In genomic region chr11:37650095-37650494, GRCm38 (mm10) we compare ENCODE assay signal across 29 mouse cellular contexts.
DNase-seq lines count a peak whose midpoint lies in the region; ATAC-seq lines count a peak whose summit lies in the region.
"Had no signal": no experiment of that assay in that cellular context is flagged by ENCODE, and none has a peak within 500 bp of the region (broad histone marks: within the 10 kb centered on the region; RNA-seq: fewer than 3 reads in every experiment).

No protein-coding gene starts in this region.

- no peak overlapping the region for H3K4me2 ChIP-seq in midbrain, embryonic 11.5 days
- no peak overlapping the region for H3K4me2 ChIP-seq in hindbrain, embryonic 12.5 days (replicated peaks)
- H3K4me2 ChIP-seq in neural tube, embryonic 13.5 days: peak overlapping the region; percentile 6; the same call in 1 of the 2 replicates
- H3K4me2 ChIP-seq: heart, embryonic 13.5 days; intestine, embryonic 15.5 days; kidney, embryonic 15.5 days; liver, embryonic 13.5 days; lung, embryonic 14.5 days; stomach, embryonic 15.5 days had no signal

- intact Hi-C loops in left cerebral cortex, postnatal 25 days (cut with DNase I): no loop called here

- 74% methylated on average over 11 of the region's 11 CpGs for WGBS in midbrain, embryonic 11.5 days
- 87% methylated on average over 11 of the region's 11 CpGs for WGBS in midbrain, embryonic 10.5 days
- WGBS in hindbrain, embryonic 12.5 days: 36% methylated on average over 11 of the region's 11 CpGs
- 41% methylated on average over 11 of the region's 11 CpGs for WGBS in neural tube, embryonic 13.5 days

- H3K27me3 ChIP-seq in midbrain, embryonic 11.5 days (ENCODE audit: control insufficient read depth, insufficient read depth, low read length): no peaks in the 10 kb centered on the region
- no peaks in the 10 kb centered on the region for H3K27me3 ChIP-seq in midbrain, embryonic 10.5 days (ENCODE audit: low read depth, poor library complexity, severe bottlenecking)
- no peaks in the 10 kb centered on the region for H3K27me3 ChIP-seq in hindbrain, embryonic 12.5 days
- no peaks in the 10 kb centered on the region for H3K27me3 ChIP-seq in neural tube, embryonic 13.5 days
- H3K27me3 ChIP-seq: heart, embryonic 13.5 days; intestine, embryonic 15.5 days; kidney, embryonic 15.5 days; liver, embryonic 13.5 days; stomach, embryonic 15.5 days had no signal

- ATAC-seq in midbrain, embryonic 11.5 days (ENCODE audit: low FRiP score): peak; percentile 64
- ATAC-seq in hindbrain, embryonic 12.5 days (ENCODE audit: low FRiP score): peak; percentile 97
- 0 out of 2 replicates have a peak, but pooled peaks have one; percentile 47 for ATAC-seq in neural tube, embryonic 13.5 days (ENCODE audit: low read depth)
- ATAC-seq: activated CD4-positive, CD25-positive, alpha-beta regulatory T cell, adult 4 months; CD4-positive, CD25-positive, alpha-beta regulatory T cell, adult 4 months; intestine, embryonic 15.5 days had no signal

- no peaks in the 10 kb centered on the region for H3K4me1 ChIP-seq in midbrain, embryonic 11.5 days (ENCODE audit: control insufficient read depth, insufficient read depth, low read length)
- no peaks in the 10 kb centered on the region for H3K4me1 ChIP-seq in midbrain, embryonic 10.5 days
- no peaks in the 10 kb centered on the region for H3K4me1 ChIP-seq in hindbrain, embryonic 12.5 days
- peaks cover 6% of the 10 kb centered on the region; the same call in 1 of the 2 replicates for H3K4me1 ChIP-seq in neural tube, embryonic 13.5 days (replicated peaks)
- H3K4me1 ChIP-seq: heart, embryonic 13.5 days; intestine, embryonic 15.5 days; kidney, embryonic 15.5 days; liver, embryonic 13.5 days; stomach, embryonic 15.5 days had no signal

- H3K4me3 ChIP-seq in midbrain, embryonic 11.5 days (ENCODE audit: low read depth, low read length): no peak overlapping the region
- H3K4me3 ChIP-seq in midbrain, embryonic 10.5 days: no peak overlapping the region
- no peak overlapping the region for H3K4me3 ChIP-seq in hindbrain, embryonic 12.5 days
- H3K4me3 ChIP-seq in neural tube, embryonic 13.5 days: no peak overlapping the region
- H3K4me3 ChIP-seq: erythroblast, embryonic 14.5 days; heart, embryonic 13.5 days; intestine, embryonic 15.5 days; kidney, embryonic 15.5 days; left cerebral cortex, adult 2 months; liver, embryonic 13.5 days; stomach, embryonic 15.5 days had no signal

- H3K27ac ChIP-seq in midbrain, embryonic 11.5 days (ENCODE audit: low read depth, low read length): no peak overlapping the region
- H3K27ac ChIP-seq in midbrain, embryonic 10.5 days (replicated peaks): no peak overlapping the region
- peak overlapping the region; percentile 30; the same call in 1 of the 2 replicates for H3K27ac ChIP-seq in hindbrain, embryonic 12.5 days
- H3K27ac ChIP-seq in neural tube, embryonic 13.5 days (replicated peaks): no peak overlapping the region
- H3K27ac ChIP-seq: heart, embryonic 13.5 days; intestine, embryonic 15.5 days; kidney, embryonic 15.5 days; left cerebral cortex, adult 2 months; liver, embryonic 13.5 days; stomach, embryonic 15.5 days had no signal

- peak; percentile 9 for DNase-seq in embryo, embryonic 11 days
- no peak for DNase-seq in embryo, embryonic 10 days (ENCODE audit: low spot score)
- no peak for DNase-seq in midbrain, embryonic 11.5 days (ENCODE audit: low spot score, missing footprints)
- DNase-seq in midbrain, embryonic 10.5 days (ENCODE audit: low spot score): no peak
- no peak for DNase-seq in left cerebral cortex, postnatal 25 days (ENCODE audit: low spot score in 2 of 2)
- DNase-seq in left cerebral cortex, adult 9 months (ENCODE audit: low spot score in 2 of 2): no peak
- DNase-seq: adrenal gland, postnatal 10 days; cerebellum, adult 11 months; cerebellum, postnatal 14 days; gastrocnemius, postnatal 14 days; heart, adult 18-20 months; heart, postnatal 36 days; kidney, postnatal 4 days; layer of hippocampus, adult 9-11 months; liver, embryonic 13.5 days; lung, embryonic 14.5 days; lung, postnatal 36 days; thymus, adult 18-20 months; thymus, postnatal 4 days had no signal

- H3K9ac ChIP-seq in midbrain, embryonic 11.5 days (ENCODE audit: low read length): no peak overlapping the region
- no peak overlapping the region for H3K9ac ChIP-seq in hindbrain, embryonic 12.5 days
- no peak overlapping the region for H3K9ac ChIP-seq in neural tube, embryonic 13.5 days
- H3K9ac ChIP-seq: heart, embryonic 13.5 days; intestine, embryonic 15.5 days; kidney, embryonic 15.5 days; liver, embryonic 13.5 days; lung, embryonic 14.5 days; stomach, embryonic 15.5 days had no signal

- no peaks in the 10 kb centered on the region for H3K9me3 ChIP-seq in midbrain, embryonic 11.5 days (ENCODE audit: control insufficient read depth, low read length)
- H3K9me3 ChIP-seq in midbrain, embryonic 10.5 days (replicated peaks): no peaks in the 10 kb centered on the region
- H3K9me3 ChIP-seq in hindbrain, embryonic 12.5 days (replicated peaks): no peaks in the 10 kb centered on the region
- no peaks in the 10 kb centered on the region for H3K9me3 ChIP-seq in neural tube, embryonic 13.5 days
- H3K9me3 ChIP-seq: heart, embryonic 13.5 days; intestine, embryonic 15.5 days; kidney, embryonic 15.5 days; liver, embryonic 13.5 days; stomach, embryonic 15.5 days had no signal

- no peaks in the 10 kb centered on the region for H3K36me3 ChIP-seq in midbrain, embryonic 11.5 days (ENCODE audit: control insufficient read depth, insufficient read depth, low read length)
- H3K36me3 ChIP-seq in midbrain, embryonic 10.5 days: no peaks in the 10 kb centered on the region
- H3K36me3 ChIP-seq in hindbrain, embryonic 12.5 days: no peaks in the 10 kb centered on the region
- H3K36me3 ChIP-seq in neural tube, embryonic 13.5 days: no peaks in the 10 kb centered on the region
- H3K36me3 ChIP-seq: heart, embryonic 13.5 days; intestine, embryonic 15.5 days; kidney, embryonic 15.5 days; liver, embryonic 13.5 days; stomach, embryonic 15.5 days had no signal

Comparison
In these comparisons a context has a peak if more than half of its experiments do, and no peak if none do; other contexts are left out.
1. ATAC-seq: peak in every context shown above with its lines; median percentile 97 in hindbrain, embryonic 12.5 days; 64 in midbrain, embryonic 11.5 days; 47 in neural tube, embryonic 13.5 days.